Mouse (Mus musculus) lung, postnatal 36 days (tissue): ENCODE data around the gene Lsm14a.

ENCODE experiments used
- DNase-seq: peaks from one replicate; pipeline ENCODE4 v3.0.0; 2022; ENCODE audit warnings: mixed read lengths

Lsm14a gene

GRCm38 (mm10) chr7:34309186-34309764 lies 83.8 kb downstream of the Lsm14a start:
- no peak for DNase-seq

- no peak for DNase-seq
Observed at GRCm38 (mm10) chr7:34308586-34308985, 84.5 kb downstream of the Lsm14a start.

DNA sequence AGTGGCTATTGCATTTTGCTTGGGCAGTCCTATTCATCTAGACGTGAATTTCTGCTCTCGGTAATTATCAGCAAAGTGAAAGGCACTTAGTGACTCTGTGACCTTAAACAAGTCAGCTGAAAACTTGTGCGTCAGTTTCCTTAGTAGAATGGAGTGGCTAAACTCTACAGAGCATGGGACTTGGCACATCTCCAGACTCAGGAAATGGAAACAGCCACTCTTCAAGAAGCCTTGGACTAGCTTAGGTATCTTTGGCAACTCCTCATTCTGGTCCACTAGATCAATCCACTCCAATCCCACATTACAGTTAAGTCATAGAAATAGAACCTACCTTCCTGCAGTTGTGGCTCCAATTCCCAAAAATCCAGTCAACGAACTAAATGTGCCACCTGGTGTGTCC lies 87.7 kb downstream of the Lsm14a start:
- DNase-seq, result peak; percentile 82

DNA sequence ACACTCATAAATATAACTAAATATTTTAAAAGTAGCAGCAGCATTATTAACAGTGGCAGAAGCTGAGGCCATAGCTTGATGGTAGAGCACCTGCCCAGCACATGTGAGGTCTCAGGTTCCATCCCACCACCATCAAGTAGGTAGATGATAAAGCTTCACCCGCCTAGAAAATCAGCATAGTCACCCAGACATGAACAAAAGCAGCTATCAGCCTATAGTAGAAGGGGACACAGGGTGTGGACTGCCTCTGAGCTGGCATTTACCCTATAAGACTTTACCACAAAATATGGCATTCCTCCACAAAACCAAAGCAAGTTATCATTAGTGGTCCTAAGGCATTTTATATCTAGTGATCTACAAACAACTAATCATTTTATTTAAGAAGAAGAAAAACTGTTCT lies 90.5 kb downstream of the Lsm14a start:
- no peak for DNase-seq

GRCm38 (mm10) chr7:34301952-34302351 lies 91.2 kb downstream of the Lsm14a start:
- peak; percentile 63 for DNase-seq

- no peak for DNase-seq
Observed at GRCm38 (mm10) chr7:34298818-34299217, 94.3 kb downstream of the Lsm14a start.

GRCm38 (mm10) chr7:34296124-34296523 lies 97.0 kb downstream of the Lsm14a start:
- no peak for DNase-seq
